Mouse (Mus musculus) hindbrain, postnatal 0 days (tissue): Measurements from ENCODE around the gene Kcng3. TPM values are rescaled to one million over a fixed set of nuclear protein-coding genes. Genes with fewer than 3 reads are reported as not detected.

Source experiments
- ATAC-seq: fragments of 200-750 bp; cut with Nextera tagmentation; 2 replicates; pipeline ENCODE4 v1.8.0; 2017; ENCODE audit warnings: mild to moderate bottlenecking, moderate TSS enrichment, moderate library complexity
- DNase-seq: peaks from one replicate; pipeline ENCODE4 v3.0.0-alpha.2; 2015; ENCODE audit warnings: low spot score
- H3K27ac ChIP-seq: fragments of 300-500 bp; sonication (generic); 2 replicates; pipeline ENCODE4 v1.5.1; 2014; ENCODE audit warnings: mild to moderate bottlenecking
- H3K27me3 ChIP-seq: fragments of 300-500 bp; sonication (generic); 2 replicates; pipeline ENCODE4 v1.6.1; 2014; ENCODE audit warnings: low read length, mixed read lengths; ENCODE audit not compliant: insufficient read depth
- H3K36me3 ChIP-seq: fragments of 300-500 bp; sonication (generic); 2 replicates; pipeline ENCODE4 v1.6.1; 2014; ENCODE audit warnings: low read length, mixed read lengths; ENCODE audit not compliant: insufficient read depth
- H3K4me1 ChIP-seq: fragments of 300-500 bp; sonication (generic); 2 replicates; pipeline ENCODE4 v1.6.1; 2014; ENCODE audit warnings: antibody characterized with exemption, low read length, mixed read lengths; ENCODE audit not compliant: insufficient read depth
- H3K4me2 ChIP-seq: fragments of 300-500 bp; sonication (generic); 2 replicates; pipeline ENCODE4 v1.6.1; 2014; ENCODE audit warnings: low read depth, mild to moderate bottlenecking, low read length, moderate library complexity, mixed read lengths
- H3K4me3 ChIP-seq: fragments of 300-500 bp; sonication (generic); 2 replicates; pipeline ENCODE4 v1.5.1; 2014; ENCODE audit warnings: low read length
- H3K9ac ChIP-seq: fragments of 300-500 bp; sonication (generic); replicated peaks from 2 replicates; pipeline ENCODE4 v1.6.1; 2014; ENCODE audit warnings: mild to moderate bottlenecking, low read length, moderate library complexity, mixed read lengths
- H3K9me3 ChIP-seq: fragments of 300-500 bp; sonication (generic); 2 replicates; pipeline ENCODE4 v1.6.1; 2016; ENCODE audit warnings: low read length, mixed read lengths
- CTCF ChIP-seq: IDR thresholded peaks from 2 replicates; pipeline ENCODE4 v1.5.1; 2016; ENCODE audit warnings: antibody characterized with exemption, control low read depth, low read depth
- WGBS: fragments of 180-500 bp; shearing (Covaris S2); extraction: QIAGEN DNeasy Blood & Tissue Kit; methylation state at CpG from one replicate; pipeline ENCODE4 v1.1.7; 2014; 5-methylcytosine and 5-hydroxymethylcytosine counted together
- polyA plus RNA-seq: library from polyadenylated mRNA; unstranded; fragments of >200 nt; fragmentation: Nextera tagmentation; extraction: Ambion mirVana; gene quantifications from 2 replicates; pipeline ENCODE4 v1.2.1, GENCODE M21; 2015
- total RNA-seq: library from RNA; depleted of rRNA; stranded (reverse); fragments of >200 nt; gene quantifications from 2 replicates; pipeline ENCODE4 v1.2.3, GENCODE M21; 2014

Kcng3 gene
- total and polyA plus RNA-seq, 2 experiments from 2014 or later: 0.06 to 2.2 TPM

DNA sequence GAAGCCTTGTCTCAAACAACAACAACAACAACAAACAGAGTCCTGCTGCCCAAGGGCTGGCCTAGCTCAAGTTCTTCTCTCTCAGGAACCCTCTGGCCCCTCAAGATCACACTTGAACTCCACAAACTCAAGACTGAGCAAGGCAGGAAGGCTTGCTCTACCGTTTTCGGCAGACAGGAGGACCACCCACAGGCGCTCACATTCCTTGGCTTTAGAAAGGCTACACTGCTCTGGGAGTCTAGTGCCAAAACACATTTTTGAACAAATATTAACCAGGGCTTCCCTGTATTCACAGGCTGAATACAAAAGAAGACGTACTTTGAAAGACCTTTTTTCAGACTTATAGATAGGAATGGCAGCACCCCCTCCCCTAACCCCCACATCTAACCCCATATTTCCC, 59.3 kb downstream of the Kcng3 start:
- no peaks in the 10 kb centered on the region for H3K36me3 ChIP-seq
- no peak overlapping the region for H3K4me3 ChIP-seq
- ATAC-seq: no peak
- 46% methylated on average over 4 of the region's 4 CpGs for WGBS
- TF ChIP-seq CTCF: no peak
- no peak overlapping the region for H3K27ac ChIP-seq
- no peaks in the 10 kb centered on the region for H3K27me3 ChIP-seq
- H3K4me1 ChIP-seq: no peaks in the 10 kb centered on the region
- no peak overlapping the region for H3K9ac ChIP-seq
- H3K9me3 ChIP-seq: no peaks in the 10 kb centered on the region
- DNase-seq: no peak
- no peak overlapping the region for H3K4me2 ChIP-seq

DNA sequence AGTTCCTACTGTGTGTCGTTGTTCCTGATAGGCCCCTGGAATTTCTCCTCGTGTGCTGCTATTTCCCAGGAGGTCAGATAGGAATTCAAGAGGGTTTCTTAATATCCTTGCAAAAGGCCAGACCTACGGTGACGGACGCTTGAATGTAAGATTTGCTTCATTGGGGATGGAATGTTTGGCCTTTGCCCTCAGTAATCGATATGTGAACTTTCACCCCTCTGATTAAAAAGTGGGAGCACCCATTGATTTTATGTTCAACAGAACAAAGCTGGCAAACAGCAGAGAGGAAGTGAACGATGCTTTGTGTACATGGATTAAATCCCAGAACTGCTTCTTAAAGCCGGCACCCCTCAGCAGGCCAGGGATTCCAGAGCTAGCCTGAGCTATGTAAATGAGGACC, 64.3 kb downstream of the Kcng3 start:
- Histone ChIP-seq H3K27ac (no peak overlapping the region), H3K27me3 (no peaks in the 10 kb centered on the region), H3K36me3 (no peaks in the 10 kb centered on the region), H3K4me3 (no peak overlapping the region), H3K9ac (no peak overlapping the region), H3K4me2 (no peak overlapping the region), H3K4me1 (no peaks in the 10 kb centered on the region), H3K9me3 (no peaks in the 10 kb centered on the region)
- no peak for ATAC-seq
- no peak for DNase-seq
- WGBS: 34% methylated on average over 8 of the region's 8 CpGs
- TF ChIP-seq CTCF: no peak

DNA sequence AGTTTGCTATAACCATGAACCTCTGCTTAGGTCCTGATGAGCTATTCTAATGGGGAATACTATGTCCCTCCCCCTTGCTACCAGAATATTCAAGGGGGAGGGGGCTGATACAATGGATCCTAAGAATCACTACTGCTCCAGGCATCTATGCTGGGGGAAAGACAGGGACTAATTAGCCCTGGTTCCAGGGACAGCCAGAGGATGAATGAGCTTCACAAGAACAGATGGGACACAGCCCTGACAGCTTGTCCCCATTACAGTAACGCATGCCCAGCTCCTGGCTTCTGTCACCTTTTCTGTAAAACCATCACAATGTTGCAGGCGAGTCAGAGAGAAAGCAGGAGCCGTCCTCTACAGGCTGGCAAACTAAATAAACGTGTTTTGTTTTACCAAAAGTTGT, 66.2 kb downstream of the Kcng3 start:
- Histone ChIP-seq H3K4me2 (no peak overlapping the region), H3K9ac (no peak overlapping the region), H3K27me3 (no peaks in the 10 kb centered on the region), H3K36me3 (no peaks in the 10 kb centered on the region), H3K4me1 (no peaks in the 10 kb centered on the region), H3K4me3 (no peak overlapping the region), H3K9me3 (no peaks in the 10 kb centered on the region), H3K27ac (no peak overlapping the region)
- TF ChIP-seq CTCF: no peak
- 40% methylated on average over 4 of the region's 4 CpGs for WGBS
- peak; percentile 75 for ATAC-seq
- peak; percentile 71 for DNase-seq

DNA sequence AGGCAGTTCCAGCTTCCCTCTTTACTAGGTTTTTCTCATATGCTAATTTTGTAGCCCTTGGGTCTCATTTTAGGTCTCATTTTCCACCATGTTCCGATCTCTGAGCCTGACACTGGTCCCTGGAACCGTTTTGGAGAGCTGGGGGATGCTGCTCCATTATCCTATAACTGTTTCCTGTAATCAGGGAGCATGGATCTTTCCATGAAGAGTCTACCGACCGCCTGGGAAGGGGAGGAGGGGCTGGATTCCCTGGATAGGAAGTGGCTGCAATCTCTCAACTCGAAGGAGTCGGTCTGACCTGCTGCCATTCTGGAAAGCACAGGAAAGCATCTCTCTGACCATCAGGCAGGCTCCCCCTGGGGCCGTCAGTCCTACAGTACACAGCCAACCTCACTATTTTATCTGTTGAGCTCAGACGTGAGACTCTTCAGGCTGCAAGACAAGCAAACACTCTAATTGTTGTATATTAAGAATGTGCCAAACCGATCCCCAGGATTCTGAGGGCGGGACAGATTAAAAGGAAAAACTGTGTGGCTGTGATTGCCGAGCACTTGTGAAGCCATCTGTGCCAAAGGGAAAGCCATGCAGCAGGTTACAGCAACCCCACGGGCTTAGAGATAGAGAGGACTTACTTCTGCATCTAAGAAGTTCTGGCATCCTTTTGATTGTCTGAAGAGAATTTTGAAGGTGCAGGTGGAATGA, 67.4 kb downstream of the Kcng3 start:
- DNase-seq (no peak), ATAC-seq (no peak)
- H3K4me1 ChIP-seq: no peaks in the 10 kb centered on the region
- H3K4me2 ChIP-seq: no peak overlapping the region
- no peak overlapping the region for H3K4me3 ChIP-seq
- H3K9me3 ChIP-seq: no peaks in the 10 kb centered on the region
- no peak for TF ChIP-seq CTCF
- no peak overlapping the region for H3K27ac ChIP-seq
- no peak overlapping the region for H3K9ac ChIP-seq
- no peaks in the 10 kb centered on the region for H3K36me3 ChIP-seq
- no peaks in the 10 kb centered on the region for H3K27me3 ChIP-seq
- WGBS: 54% methylated on average over 12 of the region's 12 CpGs

DNA sequence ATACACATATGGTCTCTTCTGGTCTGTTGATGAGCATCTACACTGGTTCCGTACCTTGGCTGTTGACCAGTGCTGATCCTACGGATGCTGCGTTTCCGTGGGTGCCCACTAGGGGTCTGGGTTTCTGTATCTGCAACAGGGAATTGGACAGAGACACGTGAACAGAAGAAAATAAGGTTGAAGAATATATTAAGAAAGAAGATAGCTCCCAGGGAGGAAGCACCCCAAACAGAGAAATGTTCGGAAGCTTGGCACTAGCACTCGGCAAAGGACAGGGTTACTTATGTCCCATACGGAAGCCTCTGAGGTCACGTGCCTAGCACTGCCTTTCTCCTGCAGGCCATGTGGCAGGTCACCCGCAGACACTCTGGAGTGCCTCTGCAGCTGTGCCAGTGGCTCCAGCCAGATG, 68.0 kb downstream of the Kcng3 start:
- WGBS: 57% methylated on average over 10 of the region's 10 CpGs
- Histone ChIP-seq H3K27ac (no peak overlapping the region), H3K9ac (no peak overlapping the region), H3K36me3 (no peaks in the 10 kb centered on the region), H3K4me2 (no peak overlapping the region), H3K4me3 (no peak overlapping the region), H3K27me3 (no peaks in the 10 kb centered on the region), H3K9me3 (no peaks in the 10 kb centered on the region), H3K4me1 (no peaks in the 10 kb centered on the region)
- peak; percentile 64 for TF ChIP-seq CTCF
- ATAC-seq (peak; percentile 50; the same call in 1 of the 2 replicates), DNase-seq (peak; percentile 59)

DNA sequence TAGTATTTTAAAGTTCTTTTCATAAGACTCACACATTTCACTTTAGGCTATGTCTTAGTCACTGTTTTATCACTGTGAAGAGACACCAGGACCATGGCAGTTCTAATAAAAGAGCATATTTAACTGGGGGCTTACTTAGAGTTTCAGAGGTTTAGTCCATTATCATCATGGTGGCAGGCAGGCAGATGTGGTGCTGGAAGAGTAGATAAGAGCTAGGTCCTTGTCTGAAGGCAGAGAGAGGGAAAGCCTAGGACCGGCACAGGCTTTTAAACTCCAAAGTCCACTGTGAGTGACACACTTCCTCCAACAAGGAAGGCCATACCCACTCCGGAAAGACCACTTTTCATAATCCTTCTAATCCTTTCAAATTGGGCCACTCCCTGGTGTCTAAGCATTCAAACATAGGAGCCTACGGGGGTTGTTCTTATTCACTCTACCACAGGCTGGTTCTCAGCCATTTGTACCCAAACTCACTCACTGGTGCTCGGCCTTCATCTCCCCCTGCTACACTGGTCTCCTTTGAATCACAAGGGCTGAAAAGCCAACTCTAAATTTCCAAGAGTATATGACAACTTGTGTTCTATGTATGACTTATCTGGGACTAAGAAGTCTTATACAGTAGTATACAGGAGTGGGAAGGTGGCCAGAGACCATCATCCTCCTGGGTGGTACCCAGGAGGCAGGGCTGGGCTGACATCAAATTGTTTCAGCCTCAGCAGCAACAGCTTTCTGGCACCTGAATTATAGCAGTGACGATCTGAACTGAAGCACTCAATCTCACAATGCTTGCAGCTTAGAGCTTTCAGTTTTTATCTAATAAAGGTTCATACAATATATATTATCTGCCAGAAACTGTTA, 69.3 kb downstream of the Kcng3 start:
- no peak for TF ChIP-seq CTCF
- WGBS: 91% methylated on average over 5 of the region's 5 CpGs
- DNase-seq: no peak
- Histone ChIP-seq H3K4me3 (no peak overlapping the region), H3K27ac (no peak overlapping the region), H3K9me3 (no peaks in the 10 kb centered on the region), H3K27me3 (no peaks in the 10 kb centered on the region), H3K36me3 (no peaks in the 10 kb centered on the region), H3K4me2 (no peak overlapping the region), H3K4me1 (no peaks in the 10 kb centered on the region), H3K9ac (no peak overlapping the region)
- ATAC-seq: no peak

DNA sequence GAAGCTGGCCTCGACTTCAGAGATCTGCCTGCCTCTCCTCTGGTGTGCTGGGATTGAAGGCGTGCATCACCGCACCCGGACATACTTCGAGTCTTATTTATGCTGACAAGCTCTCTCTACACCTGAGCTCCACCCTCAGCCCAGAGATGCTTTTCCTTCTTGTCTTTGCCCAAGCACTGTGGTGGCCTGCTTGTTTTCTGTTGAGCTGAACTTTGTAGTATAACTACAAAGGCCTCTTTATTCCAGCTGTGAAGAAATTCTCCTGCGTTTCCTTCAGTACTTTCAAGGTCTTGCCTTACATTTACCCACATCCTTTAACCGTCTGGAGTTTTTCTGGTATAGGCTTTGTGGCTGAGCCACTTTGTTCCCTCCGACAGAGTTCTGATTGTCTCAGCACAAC, 72.6 kb downstream of the Kcng3 start:
- no peak overlapping the region for H3K4me2 ChIP-seq
- H3K4me3 ChIP-seq: no peak overlapping the region
- 72% methylated on average over 8 of the region's 8 CpGs for WGBS

More for the DNA sequence above, 72.6 kb downstream of the Kcng3 start:
- Histone ChIP-seq H3K27me3 (no peaks in the 10 kb centered on the region), H3K4me1 (no peaks in the 10 kb centered on the region), H3K27ac (no peak overlapping the region), H3K9me3 (no peaks in the 10 kb centered on the region), H3K36me3 (no peaks in the 10 kb centered on the region), H3K9ac (no peak overlapping the region)
- DNase-seq (no peak), ATAC-seq (no peak)
- no peak for TF ChIP-seq CTCF
